Mouse (Mus musculus) MEL (cell line): ENCODE measurements at regions not wholly inside any gene's neighbourhood (a gene's known extent, or its start where the extent isn't known, plus 50 kb on each side); places are given as distances from the start of the nearest gene placed in this dataset.

ENCODE experiments used
- DNase-seq: peaks from one replicate; pipeline ENCODE4 v3.0.0; 2011; ENCODE audit warnings: low read depth, low spot score
- H3K27ac ChIP-seq: 2 replicates; pipeline ENCODE4 v1.5.1; 2012; ENCODE audit warnings: low read depth, mild to moderate bottlenecking, control low read depth, low read length, moderate library complexity; ENCODE audit not compliant: control insufficient read depth
- H3K27me3 ChIP-seq, 2 experiments: fragments of 150-350 bp in 1 of 2; sonication (generic) in 1 of 2; 2 replicates each; pipeline ENCODE4 v1.6.1; 2012; ENCODE audit warnings: low read length in 2 of 2, mild to moderate bottlenecking in 2 of 2, improper control_type of control experiment in 1 of 2, moderate library complexity in 1 of 2; ENCODE audit not compliant: insufficient read depth in 2 of 2, control insufficient read depth in 1 of 2
- H3K36me3 ChIP-seq, 2 experiments: 2 replicates each; pipeline ENCODE4 v1.6.1; 2012 to 2014; ENCODE audit warnings: low read length in 2 of 2, improper control_type of control experiment in 1 of 2, inconsistent platforms in 1 of 2, mild to moderate bottlenecking in 1 of 2; ENCODE audit not compliant: insufficient read depth in 2 of 2, control insufficient read depth in 1 of 2
- H3K4me1 ChIP-seq, 2 experiments: fragments of 150-350 bp in 1 of 2; sonication (generic) in 1 of 2; 2 replicates each; pipeline ENCODE4 v1.6.1; 2012; ENCODE audit warnings: low read length in 2 of 2, improper control_type of control experiment in 1 of 2, mild to moderate bottlenecking in 1 of 2; ENCODE audit not compliant: insufficient read depth in 2 of 2, control insufficient read depth in 1 of 2
- H3K4me3 ChIP-seq, 2 experiments: fragments of 150-350 bp in 1 of 2; sonication (generic) in 1 of 2; 2 replicates each; pipeline ENCODE4 v1.5.1; 2012; ENCODE audit warnings: low read depth in 2 of 2, low read length in 2 of 2, mild to moderate bottlenecking in 2 of 2, moderate library complexity in 2 of 2, control low read depth in 1 of 2, improper control_type of control experiment in 1 of 2; ENCODE audit not compliant: control insufficient read depth in 1 of 2, insufficient read depth in 1 of 2
- H3K79me2 ChIP-seq: 2 replicates; pipeline ENCODE4 v1.6.1; 2012; ENCODE audit warnings: mild to moderate bottlenecking, low read length, moderate library complexity; ENCODE audit not compliant: control insufficient read depth, poor library complexity, insufficient read depth
- H3K9ac ChIP-seq: 2 replicates; pipeline ENCODE4 v1.6.1; 2012; ENCODE audit warnings: low read depth, mild to moderate bottlenecking, control low read depth, low read length, moderate library complexity; ENCODE audit not compliant: control insufficient read depth, poor library complexity, severe bottlenecking
- H3K9me3 ChIP-seq: fragments of 150-350 bp; sonication (generic); replicated peaks from 2 replicates; pipeline ENCODE4 v1.6.1; 2012; ENCODE audit warnings: mild to moderate bottlenecking, low read length, improper control_type of control experiment, moderate library complexity; ENCODE audit not compliant: insufficient read depth
- BHLHE40 ChIP-seq: IDR thresholded peaks from 2 replicates; pipeline ENCODE4 v1.6.1; 2012; ENCODE audit warnings: low read depth, mild to moderate bottlenecking, inconsistent platforms, low read length, improper control_type of control experiment, borderline replicate concordance
- CHD1 ChIP-seq: IDR thresholded peaks from 2 replicates; pipeline ENCODE4 v1.6.1; 2012; ENCODE audit warnings: low read depth, mild to moderate bottlenecking, inconsistent platforms, low read length, improper control_type of control experiment
- CTCF ChIP-seq, 3 experiments: IDR thresholded peaks in 2 of 3; conservative IDR thresholded peaks in 1 of 3; 2 replicates each; pipeline ENCODE4 v1.5.1; 2011 to 2012; ENCODE audit warnings: low read length in 3 of 3, low read depth in 2 of 3, mild to moderate bottlenecking in 2 of 3, improper control_type of control experiment in 1 of 3, inconsistent platforms in 1 of 3, mixed read lengths in 1 of 3, moderate library complexity in 1 of 3; ENCODE audit not compliant: control insufficient read depth in 1 of 3, insufficient read depth in 1 of 3, poor library complexity in 1 of 3, severe bottlenecking in 1 of 3
- ELF1 ChIP-seq: IDR thresholded peaks from 2 replicates; pipeline ENCODE4 v1.6.1; 2014; ENCODE audit warnings: low read depth, mild to moderate bottlenecking, inconsistent platforms, low read length, improper control_type of control experiment, moderate library complexity
- EP300 ChIP-seq, 2 experiments: IDR thresholded peaks; 2 replicates each; pipeline ENCODE4 v1.6.1; 2011; ENCODE audit warnings: improper control_type of control experiment in 2 of 2, low read length in 2 of 2, low read depth in 1 of 2, mild to moderate bottlenecking in 1 of 2
- GABPA ChIP-seq: IDR thresholded peaks from 2 replicates; pipeline ENCODE4 v1.6.1; 2012; ENCODE audit warnings: low read depth, mild to moderate bottlenecking, inconsistent platforms, low read length, improper control_type of control experiment, moderate library complexity
- GATA1 ChIP-seq: IDR thresholded peaks from 2 replicates; pipeline ENCODE4 v1.6.1; 2011; ENCODE audit warnings: low read depth, low read length, improper control_type of control experiment
- HCFC1 ChIP-seq: IDR thresholded peaks from 2 replicates; pipeline ENCODE4 v1.6.1; 2012; ENCODE audit warnings: low read depth, mild to moderate bottlenecking, inconsistent platforms, low read length, improper control_type of control experiment, moderate library complexity
- KAT2A ChIP-seq: conservative IDR thresholded peaks from 2 replicates; pipeline ENCODE4 v1.6.1; 2012; ENCODE audit warnings: low read depth, low read length, improper control_type of control experiment, inconsistent platforms
- MAX ChIP-seq: IDR thresholded peaks from 2 replicates; pipeline ENCODE4 v1.6.1; 2011; ENCODE audit warnings: low read length, improper control_type of control experiment
- MXI1 ChIP-seq: IDR thresholded peaks from 2 replicates; pipeline ENCODE4 v1.6.1; 2011; ENCODE audit warnings: mild to moderate bottlenecking, low read depth, low read length, improper control_type of control experiment
- MYB ChIP-seq: IDR thresholded peaks from 2 replicates; pipeline ENCODE4 v1.6.1; 2011; ENCODE audit warnings: mild to moderate bottlenecking, low read depth, low read length, improper control_type of control experiment
- NELFE ChIP-seq: IDR thresholded peaks from 2 replicates; pipeline ENCODE4 v1.6.1; 2011; ENCODE audit warnings: low read depth, low read length, improper control_type of control experiment
- POLR2AphosphoS2 ChIP-seq: IDR thresholded peaks from 2 replicates; pipeline ENCODE4 v1.6.1; 2011; ENCODE audit warnings: low read length, improper control_type of control experiment
- RAD21 ChIP-seq: IDR thresholded peaks from 2 replicates; pipeline ENCODE4 v1.6.1; 2011; ENCODE audit warnings: mild to moderate bottlenecking, low read depth, low read length, improper control_type of control experiment
- RCOR1 ChIP-seq: IDR thresholded peaks from 2 replicates; pipeline ENCODE4 v1.6.1; 2012; ENCODE audit warnings: low read depth, mild to moderate bottlenecking, inconsistent platforms, low read length, improper control_type of control experiment
- SIN3A ChIP-seq: IDR thresholded peaks from 2 replicates; pipeline ENCODE4 v1.6.1; 2012; ENCODE audit warnings: low read length, improper control_type of control experiment, inconsistent platforms
- TBP ChIP-seq: IDR thresholded peaks from 2 replicates; pipeline ENCODE4 v1.8.0; 2011; ENCODE audit warnings: low read depth, low read length, improper control_type of control experiment
- TCF12 ChIP-seq: IDR thresholded peaks from 2 replicates; pipeline ENCODE4 v1.6.1; 2014; ENCODE audit warnings: low read depth, mild to moderate bottlenecking, inconsistent platforms, low read length, improper control_type of control experiment, moderate library complexity
- UBTF ChIP-seq: IDR thresholded peaks from 2 replicates; pipeline ENCODE4 v1.6.1; 2012; ENCODE audit warnings: low read depth, mild to moderate bottlenecking, inconsistent platforms, low read length, improper control_type of control experiment, moderate library complexity, borderline replicate concordance; ENCODE audit not compliant: insufficient read depth
- ZKSCAN1 ChIP-seq: IDR thresholded peaks from 2 replicates; pipeline ENCODE4 v1.6.1; 2012; ENCODE audit warnings: low read depth, mild to moderate bottlenecking, inconsistent platforms, low read length, improper control_type of control experiment, moderate library complexity
- ZMIZ1 ChIP-seq: IDR thresholded peaks from 2 replicates; pipeline ENCODE4 v1.6.1; 2012; ENCODE audit warnings: low read depth, mild to moderate bottlenecking, inconsistent platforms, low read length, improper control_type of control experiment, moderate library complexity
- ZNF384 ChIP-seq: IDR thresholded peaks from 2 replicates; pipeline ENCODE4 v1.6.1; 2012; ENCODE audit warnings: low read depth, mild to moderate bottlenecking, inconsistent platforms, low read length, improper control_type of control experiment

GRCm38 (mm10) chr5:44925476-44925875 lies 126.0 kb upstream of the Ldb2 start:
- Histone ChIP-seq H3K27ac (no peak overlapping the region), H3K9ac (no peak overlapping the region), H3K27me3 (no peaks in the 10 kb centered on the region), H3K79me2 (no peaks in the 10 kb centered on the region), H3K4me3 (no peak overlapping the region), H3K9me3 (no peaks in the 10 kb centered on the region), H3K36me3 (no peaks in the 10 kb centered on the region), H3K4me1 (no peaks in the 10 kb centered on the region)
- no peak for DNase-seq
- TF ChIP-seq KAT2A: no peak

GRCm38 (mm10) chr5:44922129-44922775 lies 122.8 kb upstream of the Ldb2 start:
- no peaks in the 10 kb centered on the region for H3K36me3 ChIP-seq
- H3K27ac ChIP-seq: no peak overlapping the region
- TF ChIP-seq RAD21 (no peak), TCF12 (no peak), CHD1 (no peak), KAT2A (no peak), MYB (no peak), EP300 (IDR thresholded peaks at IDR 0.05; ENCODE audit: low read depth in 1 of 2, low read length in 2 of 2) (no peak), RCOR1 (no peak), SIN3A (no peak)
- H3K27me3 ChIP-seq: 0 out of 4 replicates have a peak, but pooled peaks cover 0 to 2% of the 10 kb centered on the region in 2 experiments
- no peak for DNase-seq
- H3K9ac ChIP-seq: no peak overlapping the region
- no peak overlapping the region for H3K4me3 ChIP-seq
- no peaks in the 10 kb centered on the region for H3K4me1 ChIP-seq
- H3K79me2 ChIP-seq: no peaks in the 10 kb centered on the region
- no peaks in the 10 kb centered on the region for H3K9me3 ChIP-seq

- no peaks in the 10 kb centered on the region for H3K4me1 ChIP-seq
- no peak overlapping the region for H3K27ac ChIP-seq
- H3K79me2 ChIP-seq: no peaks in the 10 kb centered on the region
- H3K36me3 ChIP-seq: no peaks in the 10 kb centered on the region
- H3K9ac ChIP-seq: no peak overlapping the region
- no peak overlapping the region for H3K4me3 ChIP-seq
- TF ChIP-seq NELFE (no peak), GABPA (no peak), MAX (no peak), BHLHE40 (no peak), UBTF (no peak), ELF1 (no peak), MXI1 (no peak), EP300 (IDR thresholded peaks at IDR 0.05; ENCODE audit: low read depth in 1 of 2, low read length in 2 of 2) (no peak), ZKSCAN1 (no peak), HCFC1 (no peak), SIN3A (no peak), POLR2AphosphoS2 (no peak), ZNF384 (no peak), TCF12 (no peak), GATA1 (no peak), CTCF (IDR thresholded peaks at IDR 0.05 in 2 of 3, conservative IDR thresholded peaks at IDR 0.05 in 1 of 3; ENCODE audit: control insufficient read depth in 1 of 3, insufficient read depth in 1 of 3, low read depth in 2 of 3, low read length in 3 of 3, poor library complexity in 1 of 3, severe bottlenecking in 1 of 3) (no peak), ZMIZ1 (no peak), TBP (no peak)
- no peaks in the 10 kb centered on the region for H3K9me3 ChIP-seq
- no peak for DNase-seq
- 0 out of 4 replicates have a peak, but pooled peaks cover 0 to 2% of the 10 kb centered on the region in 2 experiments for H3K27me3 ChIP-seq
Observed at GRCm38 (mm10) chr5:44917816-44918213, 118.3 kb upstream of the Ldb2 start.
